Mouse (Mus musculus) forebrain, embryonic 11.5 days (tissue): Measurements from ENCODE around the gene Klhl3. TPM values are rescaled to one million over a fixed set of nuclear protein-coding genes. Genes with fewer than 3 reads are reported as not detected.

ENCODE experiments used
- ATAC-seq: fragments of 200-750 bp; cut with Nextera tagmentation; replicated peaks from 2 replicates; pipeline ENCODE4 v1.8.0; 2017; ENCODE audit warnings: moderate TSS enrichment; ENCODE audit not compliant: low FRiP score
- DNase-seq: peaks from one replicate; pipeline ENCODE4 v3.0.0-alpha.2; 2017; ENCODE audit warnings: low spot score
- H3K27ac ChIP-seq: fragments of 300-500 bp; sonication (generic); 2 replicates; pipeline ENCODE4 v1.5.1; 2014; ENCODE audit warnings: low read depth, low read length
- H3K27me3 ChIP-seq: fragments of 300-500 bp; sonication (generic); 2 replicates; pipeline ENCODE4 v1.6.1; 2014; ENCODE audit warnings: mild to moderate bottlenecking, low read length, mixed read lengths; ENCODE audit not compliant: control insufficient read depth, insufficient read depth
- H3K36me3 ChIP-seq: fragments of 300-500 bp; sonication (generic); 2 replicates; pipeline ENCODE4 v1.6.1; 2014; ENCODE audit warnings: mild to moderate bottlenecking, low read length, moderate library complexity, mixed read lengths; ENCODE audit not compliant: control insufficient read depth, insufficient read depth
- H3K4me1 ChIP-seq: fragments of 300-500 bp; sonication (generic); replicated peaks from 2 replicates; pipeline ENCODE4 v1.6.1; 2014; ENCODE audit warnings: low read length, mixed read lengths; ENCODE audit not compliant: control insufficient read depth, insufficient read depth
- H3K4me2 ChIP-seq: fragments of 300-500 bp; sonication (generic); 2 replicates; pipeline ENCODE4 v1.6.1; 2014; ENCODE audit warnings: low read depth, mild to moderate bottlenecking, low read length, moderate library complexity, mixed read lengths; ENCODE audit not compliant: severe bottlenecking
- H3K4me3 ChIP-seq: fragments of 300-500 bp; sonication (generic); 2 replicates; pipeline ENCODE4 v1.5.1; 2014; ENCODE audit warnings: low read depth, low read length
- H3K9ac ChIP-seq: fragments of 300-500 bp; sonication (generic); 2 replicates; pipeline ENCODE4 v1.6.1; 2014; ENCODE audit warnings: low read length
- H3K9me3 ChIP-seq: fragments of 300-500 bp; sonication (generic); 2 replicates; pipeline ENCODE4 v1.6.1; 2016; ENCODE audit warnings: low read length, mixed read lengths; ENCODE audit not compliant: control insufficient read depth
- WGBS: fragments of 180-500 bp; shearing (Covaris S2); extraction: QIAGEN DNeasy Blood & Tissue Kit; methylation state at CpG from one replicate; pipeline ENCODE4 v1.1.7; 2014; 5-methylcytosine and 5-hydroxymethylcytosine counted together
- microRNA counts: library from miRNA; unstranded; fragments of <30 nt; microRNA quantifications from one replicate; lab custom pipeline; 2015
- microRNA-seq: library from miRNA; unstranded; fragments of <30 nt; microRNA quantifications from one replicate; pipeline ENCODE4, GENCODE M21; 2016; ENCODE audit not compliant: insufficient number of aligned reads
- polyA plus RNA-seq: library from polyadenylated mRNA; unstranded; fragments of >200 nt; fragmentation: Nextera tagmentation; extraction: Ambion mirVana; gene quantifications from 2 replicates; pipeline ENCODE4 v1.2.1, GENCODE M21; 2014

Klhl3 gene
- polyA plus RNA-seq, 1 experiment from 2014 or later, result 3.1 TPM

DNA sequence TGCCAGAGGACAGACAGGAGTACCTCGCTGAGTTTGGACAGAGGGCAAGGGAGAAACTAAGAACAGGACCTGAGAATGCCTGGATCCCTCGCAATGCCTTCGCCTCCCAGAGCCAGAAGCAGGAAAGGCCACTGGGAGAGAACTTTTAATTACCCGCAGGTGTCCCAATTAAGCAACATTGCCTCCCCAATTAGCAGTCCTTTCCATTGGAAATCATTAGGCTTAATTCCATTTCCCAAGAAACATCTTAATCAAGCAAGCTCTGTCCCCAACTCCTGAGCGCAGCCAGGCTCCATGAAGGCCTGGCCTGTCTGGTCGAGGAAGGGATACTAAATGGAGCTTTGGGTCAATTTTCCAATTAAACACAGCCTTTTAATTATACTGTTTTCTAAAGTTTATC, 147.7 kb downstream of the Klhl3 start:
- no peak overlapping the region for H3K27ac ChIP-seq
- H3K27me3 ChIP-seq, result no peaks in the 10 kb centered on the region
- H3K4me1 ChIP-seq, result 0 out of 2 replicates have a peak, but pooled peaks cover 1% of the 10 kb centered on the region
- no peaks in the 10 kb centered on the region for H3K36me3 ChIP-seq
- no peak for ATAC-seq
- H3K4me3 ChIP-seq, result no peak overlapping the region
- H3K9me3 ChIP-seq, result no peaks in the 10 kb centered on the region
- no peak overlapping the region for H3K4me2 ChIP-seq
- no peak overlapping the region for H3K9ac ChIP-seq
- 58% methylated on average over 6 of the region's 6 CpGs for WGBS
- no peak for DNase-seq

- 88% methylated on average over 2 of the region's 2 CpGs for WGBS
- Histone ChIP-seq H3K4me3 (no peak overlapping the region), H3K4me2 (no peak overlapping the region), H3K9me3 (no peaks in the 10 kb centered on the region), H3K36me3 (no peaks in the 10 kb centered on the region), H3K27me3 (no peaks in the 10 kb centered on the region), H3K27ac (no peak overlapping the region), H3K4me1 (no peaks in the 10 kb centered on the region), H3K9ac (no peak overlapping the region)
- ATAC-seq, result no peak
- no peak for DNase-seq
These were observed 153.1 kb downstream of the Klhl3 start for GRCm38 (mm10) chr13:57960254-57960653.

- no peak overlapping the region for H3K9ac ChIP-seq
- H3K4me3 ChIP-seq, result no peak overlapping the region
- 89% methylated on average over 5 of the region's 5 CpGs for WGBS
- H3K4me2 ChIP-seq, result no peak overlapping the region
- DNase-seq (no peak), ATAC-seq (no peak)
- H3K36me3 ChIP-seq, result no peaks in the 10 kb centered on the region
- H3K9me3 ChIP-seq, result no peaks in the 10 kb centered on the region
- H3K4me1 ChIP-seq, result no peaks in the 10 kb centered on the region
- H3K27ac ChIP-seq, result no peak overlapping the region
- no peaks in the 10 kb centered on the region for H3K27me3 ChIP-seq
These were observed 153.6 kb downstream of the Klhl3 start for GRCm38 (mm10) chr13:57959806-57960205.

MicroRNAs within 50 kb of the gene (microRNA counts, 519-probe panel; counts per million panel counts)
- microRNA mmu-miR-874 (lab: Ali Mortazavi, UCI), result 31.2 counts per million

Small RNAs within 50 kb of the gene (microRNA-seq; reads per million reads assigned to microRNA genes)
- 177 reads per million, percentile 43 among the genes with 10 or more reads in this experiment for gene Mir874

Other genes starting within 250 kb of the Klhl3 start
- 3.4 and 4.0 TPM in 2 replicates for gene Spock1, start 205.3 kb downstream of the Klhl3 start, polyA plus RNA-seq
- gene Hnrnpa0, start 15.0 kb upstream of the Klhl3 start, polyA plus RNA-seq, result 50.5 and 51.2 TPM in 2 replicates
- gene Idnk, start 44.1 kb upstream of the Klhl3 start, polyA plus RNA-seq, result 41.6 and 45.8 TPM in 2 replicates
- 153 and 158 TPM in 2 replicates for gene Ubqln1, start 102.1 kb upstream of the Klhl3 start, polyA plus RNA-seq
- 44.9 and 48.5 TPM in 2 replicates for gene Gkap1, start 162.1 kb upstream of the Klhl3 start, polyA plus RNA-seq
- 1.3 and 1.7 TPM in 2 replicates for gene Kif27, start 245.5 kb upstream of the Klhl3 start, polyA plus RNA-seq